Mouse (Mus musculus): ENCODE results near the gene Thpo.
A peak's percentile ranks its signal among the peaks of the same experiment; 100 is the strongest.

The Thpo gene

DNA sequence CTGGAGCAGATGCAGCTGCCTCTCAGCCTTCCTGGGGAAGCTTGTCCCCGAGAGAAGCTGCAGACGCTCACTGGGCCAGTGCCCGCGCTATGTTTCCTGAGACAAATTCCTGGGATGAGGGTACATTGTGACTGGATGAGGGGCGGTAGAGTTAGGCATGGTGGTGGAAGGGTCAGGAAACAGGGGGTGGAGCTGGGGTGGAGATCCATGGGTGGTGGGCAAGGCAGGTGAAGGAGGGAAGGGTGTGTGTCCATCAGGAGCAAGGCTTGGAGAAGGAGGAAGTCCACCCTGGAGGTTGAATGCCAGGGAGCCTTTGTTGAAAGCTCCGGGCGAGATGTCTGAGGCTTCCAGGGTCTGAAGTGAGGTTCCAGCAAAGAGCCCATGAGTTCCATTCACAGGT, 9.0 kb downstream of the Thpo start:
- no peak for DNase-seq (ENCODE audit: low spot score in 2 of 2)

DNA sequence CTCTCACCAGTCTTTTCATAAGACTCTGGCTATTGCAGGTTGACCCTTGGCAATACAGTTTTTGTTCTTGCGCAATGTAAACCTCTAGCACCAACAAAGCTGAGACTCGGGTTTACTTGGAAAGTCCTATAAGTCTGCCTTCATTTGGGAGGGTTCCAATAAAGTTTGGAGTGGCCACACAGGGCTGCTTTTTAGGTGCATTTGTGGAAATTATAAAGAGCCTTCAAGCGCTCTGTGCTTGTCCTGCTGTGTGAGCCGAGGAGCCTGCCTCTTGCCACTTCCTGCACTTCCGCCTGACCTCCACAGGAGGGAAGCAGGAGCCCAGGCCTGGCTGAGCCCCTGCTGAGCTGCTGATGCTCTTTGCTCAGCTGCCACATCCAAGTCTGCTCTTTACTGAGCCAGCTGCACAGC, 10.0 kb downstream of the Thpo start:
- peak in 1 of 2 experiments; percentile 41 for DNase-seq (ENCODE audit: low spot score in 2 of 2)

DNA sequence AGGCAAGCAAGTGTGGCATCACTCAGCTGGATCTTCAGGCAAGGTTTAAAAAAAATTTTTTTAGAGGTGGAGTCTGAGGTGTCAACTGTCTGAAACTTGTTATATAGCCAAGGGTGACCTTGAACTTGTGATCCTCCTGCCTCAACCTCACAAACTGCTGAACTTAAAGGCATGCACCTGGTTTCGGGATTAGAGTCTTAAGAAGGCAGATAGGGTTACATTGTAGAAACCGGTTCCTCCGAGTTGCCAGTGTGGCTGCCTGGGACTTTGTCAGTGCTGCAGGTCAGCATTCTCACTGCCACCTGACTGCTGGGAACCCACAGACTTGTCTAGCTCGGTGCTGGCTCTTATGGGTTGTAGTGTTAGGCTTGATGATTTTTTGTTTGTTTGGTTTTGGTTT, 11.1 kb downstream of the Thpo start:
- DNase-seq (ENCODE audit: low spot score in 2 of 2), result no peak

DNA sequence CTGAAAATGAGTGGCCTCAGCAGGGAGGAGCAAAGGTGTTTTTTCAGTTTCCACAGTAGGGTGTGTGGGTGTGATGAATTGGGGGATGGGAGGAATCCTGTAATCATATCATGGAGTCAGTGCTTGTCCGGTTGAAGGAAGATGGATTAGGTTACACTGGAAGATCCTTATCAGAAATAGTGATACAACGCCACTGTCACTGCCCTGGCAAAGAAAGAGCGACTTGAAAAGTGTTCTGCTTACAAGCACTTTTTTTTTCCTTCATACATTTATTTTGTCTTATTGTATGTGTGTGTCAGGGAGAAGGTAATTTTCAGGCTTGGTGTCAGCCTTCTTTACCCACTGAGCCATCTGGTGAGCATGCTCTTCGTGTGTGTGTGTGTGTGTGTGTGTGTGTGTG, 11.6 kb downstream of the Thpo start:
- no peak for DNase-seq (ENCODE audit: low spot score in 2 of 2)

DNA sequence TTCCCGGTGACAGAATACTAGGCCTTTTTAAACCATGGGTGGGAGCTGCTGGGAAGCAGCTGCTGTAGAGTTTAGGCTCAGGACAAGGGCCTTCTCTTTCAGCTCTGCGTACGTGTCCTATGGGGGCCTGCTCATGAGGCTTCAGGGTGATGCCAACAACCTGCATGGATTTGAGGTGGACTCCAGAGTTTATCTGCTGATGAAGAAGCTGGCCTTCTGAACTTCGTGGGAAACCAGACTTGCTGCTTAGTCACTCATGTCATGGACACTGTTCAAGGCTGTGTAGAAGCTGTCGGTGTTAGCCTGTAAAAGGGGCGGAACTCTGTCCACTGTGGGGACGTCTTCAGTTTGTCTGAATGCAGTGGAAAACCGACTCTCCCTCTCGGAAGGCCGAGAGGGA, 12.5 kb downstream of the Thpo start:
- no peak for DNase-seq (ENCODE audit: low spot score in 2 of 2)

DNA sequence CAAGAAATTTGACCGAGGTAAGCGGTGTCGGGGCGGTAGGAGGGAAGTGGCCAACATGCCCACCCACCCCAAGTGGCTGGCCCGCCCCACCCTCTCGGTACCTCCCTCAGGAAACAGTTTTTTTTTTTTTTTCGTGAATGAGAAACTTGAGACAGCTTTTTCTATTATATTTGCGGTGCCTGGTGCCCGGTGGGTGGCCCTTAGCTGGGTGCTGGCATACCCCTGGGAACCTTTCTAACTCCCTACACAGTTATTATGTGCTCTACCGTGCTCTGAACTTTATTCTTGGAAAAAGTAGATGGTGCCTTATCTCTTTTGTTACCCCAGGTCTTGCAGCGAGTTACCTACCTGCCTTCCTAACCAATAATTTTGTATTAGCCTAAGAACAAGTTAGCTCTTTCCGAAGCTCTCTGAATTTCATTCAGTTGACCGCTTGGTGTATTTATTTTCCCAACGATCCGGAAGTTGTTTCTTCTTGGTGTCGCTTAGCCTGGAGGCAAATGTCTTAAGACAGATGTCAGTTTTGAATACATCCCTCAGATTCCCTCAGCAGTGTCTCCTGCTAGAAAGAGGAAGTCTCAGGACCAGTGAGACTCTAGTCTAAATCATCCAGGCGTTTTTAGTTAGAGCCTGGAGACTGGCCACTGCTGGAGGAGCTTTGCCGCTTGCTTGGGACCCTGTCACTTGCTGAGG, 16.2 kb downstream of the Thpo start:
- no peak for DNase-seq (ENCODE audit: low spot score in 2 of 2)

DNA sequence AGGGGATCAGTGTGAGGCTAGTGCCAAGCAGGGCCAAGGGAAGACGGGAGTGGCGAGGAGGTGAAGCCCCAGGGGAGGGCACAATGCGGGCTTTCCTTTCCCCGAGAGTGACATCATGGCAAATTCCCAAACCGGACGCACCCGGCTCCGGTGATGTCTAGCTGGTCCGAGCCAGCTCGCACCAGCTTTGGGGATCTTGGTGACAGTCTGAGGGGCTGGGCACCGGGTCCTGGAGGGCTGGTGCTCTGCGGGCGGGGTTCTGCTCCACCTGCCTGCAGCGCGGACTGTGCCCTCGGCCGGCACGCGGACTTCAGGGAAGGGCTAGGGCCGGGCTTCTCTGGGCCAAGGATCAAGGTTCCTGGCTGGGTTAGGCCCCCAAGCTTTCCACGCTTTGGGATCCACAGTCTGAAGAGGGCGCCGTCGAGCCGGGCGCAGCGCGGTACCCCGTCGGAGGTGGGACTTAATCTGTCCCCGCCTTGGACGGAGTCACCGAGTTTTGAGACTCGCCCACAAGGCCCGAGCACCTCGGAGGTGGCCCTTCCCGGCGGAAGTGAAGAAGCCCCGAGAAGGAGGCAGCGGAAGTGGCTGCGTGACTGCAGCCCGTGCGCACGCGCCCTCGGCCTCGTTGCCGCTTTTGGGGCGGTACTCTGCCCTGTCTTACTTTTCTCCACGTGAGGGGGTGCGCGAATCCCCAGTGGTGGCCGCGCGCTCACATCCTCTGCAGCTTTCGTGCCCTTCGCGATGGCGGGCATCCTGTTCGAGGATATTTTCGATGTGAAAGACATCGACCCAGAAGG, 16.9 kb downstream of the Thpo start, which contains the start of the genes Polr2h and Clcn2:
Polr2h (plus strand) TSS at position 485 of the 797 bp plus-strand sequence.
Clcn2 (minus strand) TSS at position 566 of the 797 bp plus-strand sequence.
- DNase-seq (ENCODE audit: low spot score in 2 of 2), result peak; percentile 91 to 96

DNA sequence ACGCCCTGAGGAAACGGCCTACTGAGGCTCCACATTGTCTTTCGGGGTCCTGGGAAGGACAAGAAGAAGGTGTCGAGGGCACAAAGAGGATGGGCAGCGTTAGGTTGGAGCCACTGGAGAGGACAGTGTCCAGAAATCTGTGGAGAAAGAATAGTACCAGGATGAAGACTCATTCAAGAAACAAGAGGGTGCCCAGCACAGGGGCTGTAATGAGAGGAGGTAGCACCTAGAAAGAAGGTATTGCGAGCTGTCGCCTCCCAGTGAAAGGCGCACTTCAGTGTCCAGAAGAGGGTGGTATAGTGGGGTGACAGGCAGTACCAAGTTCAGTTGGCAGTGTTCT, 17.5 kb downstream of the Thpo start:
- DNase-seq (ENCODE audit: low spot score in 2 of 2), result no peak

DNA sequence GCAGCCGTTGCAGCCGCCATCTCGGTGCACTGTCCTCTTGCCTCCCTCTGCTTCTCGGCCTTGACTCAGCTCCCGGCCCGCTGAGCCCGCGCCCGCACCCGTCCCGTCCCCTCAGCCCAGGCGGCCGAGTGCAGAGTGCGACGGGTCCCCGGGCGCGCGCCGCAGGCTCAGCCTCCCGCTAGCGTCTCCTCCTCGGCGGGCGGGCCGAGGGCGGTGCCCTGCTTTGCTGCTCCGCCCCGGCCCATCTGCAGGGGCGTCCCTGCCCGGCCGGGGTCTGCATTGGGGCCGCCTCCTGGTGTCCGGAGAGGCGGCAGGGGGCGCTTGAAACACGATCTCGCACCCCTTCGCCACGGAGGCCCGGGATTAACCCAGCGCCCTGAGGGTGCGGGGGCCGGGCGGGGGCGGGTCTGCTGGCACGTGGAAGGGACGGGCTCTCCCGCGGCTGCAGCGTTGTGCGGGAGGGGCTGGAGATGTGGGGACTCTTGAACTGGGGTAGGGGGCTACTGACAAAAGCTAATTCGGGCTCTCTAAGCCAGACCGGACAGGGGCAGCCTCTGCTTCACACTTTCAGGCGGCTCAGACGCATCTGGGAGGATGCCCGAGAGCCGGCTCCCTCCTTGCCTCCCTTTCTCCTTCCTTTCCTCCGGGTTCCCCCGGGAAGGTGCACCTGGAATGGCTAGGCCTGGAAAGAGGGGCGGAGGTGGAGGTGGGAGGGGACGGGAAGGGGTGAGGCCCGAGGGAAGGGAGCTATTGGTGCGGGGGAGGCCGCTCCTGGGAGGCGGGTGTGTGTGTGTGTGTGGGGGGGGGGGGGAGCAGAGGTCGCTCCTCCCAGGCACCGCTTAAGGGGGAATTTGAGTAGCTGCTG, 18.1 kb downstream of the Thpo start:
- peak; percentile 69 to 80 for DNase-seq (ENCODE audit: low spot score in 2 of 2)

DNA sequence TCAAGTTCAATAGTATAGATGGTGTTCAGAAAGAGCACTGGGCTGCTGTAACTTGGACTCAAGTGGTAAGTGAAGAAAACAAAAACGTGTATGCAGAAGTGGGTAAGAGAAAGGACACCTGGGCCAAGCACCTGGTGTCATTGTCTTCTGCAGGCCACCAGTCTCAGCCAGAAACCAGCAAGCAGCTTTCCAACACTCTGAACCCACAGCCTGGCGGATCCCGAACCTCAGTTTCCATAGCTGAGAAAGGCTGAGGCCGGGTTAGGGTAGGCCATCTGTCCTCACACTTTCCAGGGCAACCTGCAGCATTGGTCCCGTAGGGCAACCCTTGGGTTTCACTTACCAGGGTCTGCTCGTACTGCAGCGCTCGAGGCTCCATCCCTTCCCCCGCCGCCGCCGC, 18.7 kb downstream of the Thpo start:
- DNase-seq (ENCODE audit: low spot score in 2 of 2), result no peak

DNA sequence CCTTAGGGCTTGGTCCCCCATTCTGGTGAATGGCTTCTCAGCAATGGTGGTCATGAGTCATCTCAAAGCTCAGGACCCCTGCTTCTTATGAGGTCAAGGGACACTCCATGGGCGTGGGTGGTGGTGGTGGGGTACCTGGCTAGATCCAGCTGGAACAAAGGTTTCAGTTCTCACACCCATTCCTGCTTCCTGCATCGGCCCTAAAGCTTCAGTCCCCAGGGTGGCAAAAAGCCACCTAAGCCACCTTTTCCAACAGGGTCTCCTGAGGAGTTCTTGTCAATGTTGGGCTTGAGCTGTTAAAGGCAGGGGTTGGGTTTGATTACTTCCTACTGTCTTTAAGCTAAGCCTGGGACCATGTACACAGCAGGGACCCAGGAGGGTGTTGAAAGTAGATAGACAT, 19.1 kb downstream of the Thpo start:
- no peak for DNase-seq (ENCODE audit: low spot score in 2 of 2)

DNA sequence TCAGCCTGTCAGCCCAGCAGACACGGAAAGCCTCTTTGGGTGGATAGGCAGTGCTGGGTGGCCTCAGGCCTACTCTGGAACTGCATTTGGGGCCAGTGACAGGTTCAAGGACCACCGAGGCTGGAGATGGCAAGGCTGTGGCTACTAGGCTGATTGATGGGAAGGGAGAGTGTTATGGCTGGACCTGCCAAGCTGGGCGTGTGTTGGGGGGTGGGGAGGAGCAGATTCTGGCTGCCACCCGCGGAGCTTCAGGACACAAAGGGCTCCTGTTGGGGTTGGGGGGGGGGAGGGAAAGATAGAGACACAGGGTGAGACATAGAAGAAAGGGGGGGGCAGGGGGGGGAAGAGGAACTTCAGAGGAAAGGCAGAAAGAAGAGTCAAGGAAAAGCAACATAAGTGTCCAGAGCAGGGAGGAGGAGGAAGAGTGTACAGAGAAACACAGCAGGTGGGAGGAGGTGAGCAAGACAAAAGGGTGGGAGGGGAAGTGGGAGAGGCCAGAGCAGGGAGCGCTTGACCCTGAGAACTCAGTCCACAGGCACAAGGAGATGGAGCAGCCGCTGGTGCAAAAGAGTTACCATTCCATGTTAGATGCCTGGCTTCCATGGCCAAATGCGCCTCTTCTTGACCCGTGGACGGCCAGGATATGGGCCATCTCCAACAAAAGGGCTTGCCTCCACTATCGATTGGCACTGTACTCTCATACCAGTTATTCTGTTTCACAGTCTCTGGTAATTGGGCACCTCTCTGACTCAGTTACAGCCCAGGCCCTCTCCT, 19.8 kb downstream of the Thpo start:
- DNase-seq (ENCODE audit: low spot score in 2 of 2), result no peak

DNA sequence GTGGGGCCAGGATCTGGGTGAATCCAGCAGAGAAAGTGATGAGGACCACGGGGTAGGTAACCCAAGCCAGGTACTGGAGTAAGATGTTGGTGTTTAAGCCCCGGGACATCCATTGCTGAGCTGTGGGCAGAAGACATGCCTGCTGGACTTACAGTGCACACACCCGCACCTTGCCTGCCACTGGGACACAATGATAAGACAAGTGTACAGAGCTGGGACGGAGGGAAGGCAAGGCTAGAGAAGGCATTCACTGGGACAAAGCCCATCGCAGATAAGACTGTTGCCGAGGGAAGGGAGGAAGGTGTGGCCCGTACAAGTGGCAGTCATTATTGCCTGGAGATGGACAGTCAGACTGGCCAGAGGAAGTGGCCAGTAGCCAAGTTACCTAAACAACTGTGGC, 21.4 kb downstream of the Thpo start:
- no peak for DNase-seq (ENCODE audit: low spot score in 2 of 2)

DNA sequence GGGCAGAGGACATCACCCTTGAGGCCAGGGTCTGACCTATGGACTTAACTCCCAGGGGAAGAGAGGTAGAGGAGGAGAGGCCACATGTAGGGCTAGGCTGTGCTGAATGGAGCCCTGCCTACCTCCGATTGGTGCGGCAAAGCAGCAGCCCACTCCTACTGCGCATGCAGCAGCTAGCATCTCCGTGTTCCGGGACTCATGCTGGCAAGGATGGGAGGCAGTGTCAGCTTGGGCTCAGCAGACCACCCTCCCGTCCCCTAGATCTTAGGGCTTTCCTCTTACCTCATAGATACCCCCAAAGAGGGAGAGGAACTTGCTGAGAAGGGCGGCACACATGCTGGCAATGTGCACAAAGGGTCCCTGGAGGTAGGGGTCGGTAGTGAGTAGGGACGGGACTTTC, 22.1 kb downstream of the Thpo start:
- no peak for DNase-seq (ENCODE audit: low spot score in 2 of 2)

DNA sequence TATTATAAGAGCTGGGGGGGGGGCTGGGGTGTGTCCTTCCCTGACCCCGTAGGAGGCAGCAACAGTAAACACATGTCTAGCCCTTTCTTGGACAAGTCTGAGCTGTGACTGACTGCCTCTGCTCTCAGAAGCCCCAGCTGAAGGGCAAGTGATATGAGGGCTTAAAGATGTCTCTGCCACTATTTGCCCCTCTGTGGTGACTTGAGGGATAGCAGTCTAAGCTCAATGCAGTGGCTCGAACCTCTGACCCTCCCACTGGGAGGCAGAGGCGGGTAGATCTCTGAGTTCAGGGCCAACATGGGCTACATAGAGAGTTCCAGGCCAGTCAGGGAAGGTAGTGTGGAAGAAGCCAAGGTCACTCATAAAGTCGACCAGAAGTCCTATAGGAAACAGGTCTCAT, 23.5 kb downstream of the Thpo start:
- DNase-seq (ENCODE audit: low spot score in 2 of 2), result no peak

DNA sequence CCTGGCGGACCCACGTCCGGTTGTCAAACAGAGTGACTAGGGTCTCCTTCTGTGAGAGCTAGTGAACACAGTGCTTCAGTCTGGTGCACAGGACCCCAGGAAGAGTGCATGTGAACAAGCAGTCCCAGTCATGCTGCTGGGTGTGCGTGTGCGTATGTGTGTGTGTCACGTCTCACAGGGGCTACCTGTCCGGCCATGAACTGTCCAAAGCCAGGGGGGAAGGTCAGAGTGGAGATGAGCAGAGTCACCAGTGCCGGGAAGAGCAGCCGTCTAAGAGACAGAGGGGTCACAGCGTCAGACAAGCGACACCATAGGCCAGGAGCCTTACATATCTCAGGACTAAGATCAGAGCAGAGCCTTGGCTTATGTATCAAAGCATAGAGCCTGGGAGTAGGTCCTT, 23.9 kb downstream of the Thpo start:
- DNase-seq (ENCODE audit: low spot score in 2 of 2), result no peak

DNA sequence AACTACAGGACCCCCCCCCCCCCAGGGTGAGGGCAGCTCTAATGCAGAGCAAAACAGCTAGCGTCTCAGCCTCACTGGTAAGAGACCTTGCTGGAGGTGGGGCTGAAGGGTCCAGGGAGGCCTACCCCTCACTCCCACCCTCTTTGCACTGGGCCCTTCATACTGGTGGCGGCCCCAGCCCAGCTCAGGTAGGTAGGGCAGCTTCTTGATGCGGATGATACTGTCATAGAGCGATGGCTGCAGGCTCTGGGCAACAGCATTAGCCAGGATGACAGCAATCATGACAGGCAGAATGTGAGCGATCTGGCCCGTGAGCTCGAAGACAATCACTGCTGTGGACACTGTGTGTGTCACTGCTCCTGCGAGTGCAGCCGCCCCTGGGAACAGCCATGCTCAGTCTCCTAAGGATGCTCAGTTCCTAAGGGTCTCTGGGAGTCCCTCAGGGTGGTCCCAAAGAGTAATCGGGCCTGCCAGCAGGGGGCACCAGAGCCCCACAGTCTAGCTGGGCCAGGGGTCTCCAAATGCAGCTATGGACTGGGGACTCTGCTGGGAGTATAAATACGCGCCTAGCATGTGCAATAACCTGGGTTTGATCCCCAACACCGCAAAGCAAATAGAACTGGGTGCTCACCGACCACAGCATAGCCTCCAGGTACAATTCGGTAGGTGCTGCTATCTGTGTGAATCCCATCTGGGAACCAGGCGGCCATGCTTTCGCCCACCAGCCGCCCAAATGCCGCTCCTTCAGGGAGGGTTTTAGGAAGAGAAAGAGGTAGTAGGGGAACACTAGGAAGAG, 25.2 kb downstream of the Thpo start:
- DNase-seq (ENCODE audit: low spot score in 2 of 2), result peak in 1 of 2 experiments; percentile 73

DNA sequence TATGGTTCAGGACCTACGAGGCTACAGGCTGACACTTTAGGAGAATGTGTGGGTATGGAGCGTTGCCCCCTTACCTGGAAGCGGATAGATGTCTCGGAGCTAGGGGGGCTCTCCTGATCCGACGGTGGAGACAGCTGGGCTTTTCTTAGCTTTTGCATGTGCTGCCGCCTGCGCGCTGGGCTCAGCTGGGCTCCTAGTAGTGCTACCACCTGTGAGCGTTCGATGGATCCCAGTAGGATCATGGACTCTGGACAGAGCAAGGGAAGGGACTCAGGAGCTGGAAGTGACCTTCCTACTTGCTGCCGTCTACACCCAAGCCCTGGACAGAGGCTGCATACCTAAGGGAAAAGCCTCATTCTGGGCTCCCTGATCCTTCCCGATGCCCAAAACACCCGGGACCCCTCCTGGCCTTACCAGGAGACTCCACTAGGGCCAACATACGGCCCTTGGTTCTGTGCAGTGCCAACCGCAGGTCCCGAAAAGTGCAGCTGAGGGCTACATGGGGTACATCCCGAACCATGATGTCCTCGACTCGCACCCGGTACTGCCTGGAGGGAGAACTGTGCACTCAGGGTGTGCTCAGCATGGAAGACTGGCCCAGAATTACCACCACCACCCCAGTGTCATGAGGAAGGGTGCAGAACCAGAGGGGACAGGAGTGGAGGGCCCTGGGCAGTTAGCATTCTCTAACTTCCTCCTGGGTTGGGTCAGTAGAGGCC, 25.9 kb downstream of the Thpo start:
- no peak for DNase-seq (ENCODE audit: low spot score in 2 of 2)

DNA sequence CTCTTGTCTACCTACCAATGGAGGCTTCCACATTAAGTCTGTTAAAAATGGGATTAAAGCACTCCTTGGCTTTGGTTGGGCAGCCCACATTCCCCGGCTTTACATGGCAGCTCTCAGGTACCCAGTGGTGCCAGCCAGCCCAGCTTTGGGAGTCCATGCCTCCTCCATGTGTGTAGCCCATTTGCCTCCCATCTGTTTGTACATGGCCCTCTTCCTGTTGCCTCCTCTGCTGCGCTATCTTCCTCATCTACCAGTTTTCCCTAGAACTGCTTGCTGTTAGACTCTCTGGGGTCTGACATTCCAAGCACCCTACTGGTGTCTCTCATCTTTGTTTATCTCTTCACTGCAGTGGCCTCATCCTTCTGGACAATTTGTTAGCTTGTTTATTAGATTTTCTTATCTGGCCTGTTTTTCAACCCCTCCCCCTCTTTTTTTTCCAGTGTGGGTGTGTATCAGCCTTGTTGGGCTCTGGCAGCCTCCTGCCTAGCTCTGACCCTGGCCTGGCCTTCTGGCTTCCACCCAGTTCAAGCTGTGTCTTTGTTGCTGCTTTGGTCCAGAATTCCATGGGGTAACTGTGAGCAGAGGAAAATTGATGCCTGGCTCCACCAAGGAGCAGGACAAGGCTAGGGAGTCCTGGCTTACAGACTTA, 27.8 kb downstream of the Thpo start:
- no peak for DNase-seq (ENCODE audit: low spot score in 2 of 2)

DNA sequence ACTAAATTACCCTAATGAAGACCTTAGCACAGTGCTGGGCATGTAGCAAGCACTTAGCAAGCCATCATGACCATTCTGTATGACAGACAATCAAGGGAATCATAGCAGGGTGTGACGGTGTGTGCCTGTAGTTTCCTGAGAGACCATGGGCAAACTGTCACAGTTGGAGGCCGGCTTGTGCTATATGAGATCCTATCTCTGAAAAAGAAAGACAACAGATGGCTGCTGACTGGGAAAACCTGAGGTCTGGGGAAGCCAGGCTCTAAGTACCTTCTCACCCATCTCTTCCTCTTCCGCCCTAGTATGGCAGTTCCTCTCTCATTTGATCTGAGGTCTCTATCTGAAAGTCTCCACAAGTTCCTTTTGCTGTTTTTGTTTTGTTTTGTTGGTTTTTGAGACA, 28.5 kb downstream of the Thpo start:
- DNase-seq (ENCODE audit: low spot score in 2 of 2), result no peak
